Mouse (Mus musculus): ENCODE data around the gene Prr29. TPM values are rescaled to one million over a fixed set of nuclear protein-coding genes. Genes with fewer than 3 reads are reported as not detected.
"Not testable (repeated sequence)": the region's sequence is repeated elsewhere in the genome, so short reads cannot be mapped to it uniquely, and the experiment has no call there.

Gene Prr29
- polyA plus RNA-seq, 1 experiment from 2014 or later = not detected

GRCm38 (mm10) chr11:106387020-106387419 is 21.7 kb downstream of the Prr29 start:
- H3K9me3 ChIP-seq (ENCODE audit: control insufficient read depth, low read length) = no peaks in the 10 kb centered on the region
- DNase-seq = no peak
- no peak overlapping the region for H3K4me3 ChIP-seq (replicated peaks; ENCODE audit: low read depth, low read length)
- no peak overlapping the region for H3K27ac ChIP-seq (replicated peaks; ENCODE audit: low read depth, low read length)
- no peak overlapping the region for H3K9ac ChIP-seq (replicated peaks; ENCODE audit: low read length)
- H3K4me2 ChIP-seq (ENCODE audit: low read length) = no peak overlapping the region
- no peaks in the 10 kb centered on the region for H3K4me1 ChIP-seq (ENCODE audit: control insufficient read depth, insufficient read depth, low read length)
- no peaks in the 10 kb centered on the region for H3K27me3 ChIP-seq (ENCODE audit: control insufficient read depth, insufficient read depth, low read length)
- no peak for ATAC-seq (ENCODE audit: low FRiP score, low TSS enrichment)
- no peaks in the 10 kb centered on the region for H3K36me3 ChIP-seq (ENCODE audit: control insufficient read depth, insufficient read depth, low read length)
- WGBS = 89% methylated on average over 6 of the region's 6 CpGs

DNA sequence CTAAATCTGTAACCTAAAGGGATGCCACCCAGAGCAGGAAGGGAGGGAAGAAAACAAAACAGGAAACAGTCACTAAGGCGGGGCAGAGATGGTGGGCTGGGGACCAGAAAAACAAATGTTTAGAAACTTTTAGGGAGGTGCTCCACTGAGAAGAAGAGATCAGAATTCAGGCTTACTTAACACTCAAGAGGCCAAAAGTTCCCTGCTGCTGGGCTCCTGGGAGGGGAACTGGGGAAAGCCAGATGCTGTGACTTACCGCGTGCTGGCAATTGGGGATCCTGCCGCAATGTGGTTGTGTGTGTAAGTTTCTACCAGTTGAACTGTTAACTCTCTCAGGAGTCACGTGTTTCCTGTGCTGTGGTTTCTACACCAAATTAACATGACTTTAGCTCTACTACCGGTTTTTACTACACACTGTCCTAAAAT is 22.5 kb downstream of the Prr29 start, which contains the start of gene Icam2:
Gene Icam2, minus strand, starts transcription at position 285 of the 426 bp plus-strand sequence.
- ATAC-seq (ENCODE audit: low FRiP score, low TSS enrichment) (no peak), DNase-seq (no peak)
- Histone ChIP-seq H3K4me3 (replicated peaks; ENCODE audit: low read depth, low read length) (no peak within 1 kb of the TSS), H3K4me2 (ENCODE audit: low read length) (no peak within 1 kb of the TSS), H3K36me3 (ENCODE audit: control insufficient read depth, insufficient read depth, low read length) (no peaks in the 10 kb centered on the region), H3K27ac (replicated peaks; ENCODE audit: low read depth, low read length) (no peak within 1 kb of the TSS), H3K27me3 (ENCODE audit: control insufficient read depth, insufficient read depth, low read length) (no peaks in the 10 kb centered on the region), H3K4me1 (ENCODE audit: control insufficient read depth, insufficient read depth, low read length) (no peaks in the 10 kb centered on the region), H3K9ac (replicated peaks; ENCODE audit: low read length) (no peak within 1 kb of the TSS), H3K9me3 (ENCODE audit: control insufficient read depth, low read length) (no peaks in the 10 kb centered on the region)
- 85% methylated on average over 6 of the region's 6 CpGs for WGBS

DNA sequence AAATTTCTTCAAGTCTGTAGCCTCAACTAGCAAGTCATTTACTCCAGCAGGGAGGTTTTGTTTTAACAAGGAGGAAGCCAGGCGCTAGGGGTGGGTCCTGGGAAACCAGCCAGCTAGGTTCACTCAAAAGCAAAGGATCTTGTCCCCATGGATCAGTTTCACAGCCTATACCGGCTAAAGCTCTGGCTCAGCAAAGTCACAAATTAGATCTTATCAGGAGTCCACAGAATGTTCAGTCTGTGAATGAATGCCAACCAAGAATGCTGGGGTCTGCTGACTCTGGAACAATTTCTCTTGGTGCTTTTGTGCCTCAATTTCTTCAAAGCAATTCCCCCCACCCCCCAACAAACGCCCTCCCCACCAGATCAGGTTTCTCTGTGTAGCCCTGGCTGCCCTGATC is 24.3 kb downstream of the Prr29 start:
- Histone ChIP-seq H3K4me3 (replicated peaks; ENCODE audit: low read depth, low read length) (no peak overlapping the region), H3K9me3 (ENCODE audit: control insufficient read depth, low read length) (no peaks in the 10 kb centered on the region), H3K27ac (replicated peaks; ENCODE audit: low read depth, low read length) (no peak overlapping the region), H3K9ac (replicated peaks; ENCODE audit: low read length) (no peak overlapping the region), H3K4me1 (ENCODE audit: control insufficient read depth, insufficient read depth, low read length) (no peaks in the 10 kb centered on the region), H3K4me2 (ENCODE audit: low read length) (no peak overlapping the region), H3K36me3 (ENCODE audit: control insufficient read depth, insufficient read depth, low read length) (no peaks in the 10 kb centered on the region), H3K27me3 (ENCODE audit: control insufficient read depth, insufficient read depth, low read length) (no peaks in the 10 kb centered on the region)
- 38% methylated on average over 3 of the region's 3 CpGs for WGBS
- DNase-seq (no peak), ATAC-seq (ENCODE audit: low FRiP score, low TSS enrichment) (no peak)

DNA sequence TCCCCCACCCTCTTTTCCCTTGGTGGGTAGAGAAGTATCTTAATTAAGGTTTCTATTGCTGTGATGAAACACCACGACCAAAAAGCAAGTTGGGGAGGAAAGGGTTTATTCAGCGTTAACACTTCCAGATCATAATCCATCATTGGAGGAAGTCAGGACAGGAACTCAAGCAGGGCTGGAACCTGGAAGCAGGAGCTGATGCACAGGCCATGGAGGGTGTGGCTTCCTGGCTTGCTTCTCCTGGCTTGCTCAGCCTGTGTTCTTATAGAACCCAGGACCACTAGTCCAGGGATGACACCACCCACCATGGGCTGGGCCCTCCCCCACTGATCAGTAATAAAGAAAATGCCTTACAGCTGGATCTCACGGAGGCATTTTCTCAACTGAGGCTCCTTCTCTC is 25.5 kb downstream of the Prr29 start:
- 76% methylated on average over 3 of the region's 3 CpGs for WGBS
- H3K27me3 ChIP-seq (ENCODE audit: control insufficient read depth, insufficient read depth, low read length) = no peaks in the 10 kb centered on the region
- DNase-seq (no peak), ATAC-seq (ENCODE audit: low FRiP score, low TSS enrichment) (no peak)
- no peaks in the 10 kb centered on the region for H3K4me1 ChIP-seq (ENCODE audit: control insufficient read depth, insufficient read depth, low read length)
- no peak overlapping the region for H3K27ac ChIP-seq (replicated peaks; ENCODE audit: low read depth, low read length)
- no peak overlapping the region for H3K4me3 ChIP-seq (replicated peaks; ENCODE audit: low read depth, low read length)
- H3K4me2 ChIP-seq (ENCODE audit: low read length) = no peak overlapping the region
- no peaks in the 10 kb centered on the region for H3K36me3 ChIP-seq (ENCODE audit: control insufficient read depth, insufficient read depth, low read length)
- H3K9ac ChIP-seq (replicated peaks; ENCODE audit: low read length) = no peak overlapping the region
- H3K9me3 ChIP-seq (ENCODE audit: control insufficient read depth, low read length) = no peaks in the 10 kb centered on the region

DNA sequence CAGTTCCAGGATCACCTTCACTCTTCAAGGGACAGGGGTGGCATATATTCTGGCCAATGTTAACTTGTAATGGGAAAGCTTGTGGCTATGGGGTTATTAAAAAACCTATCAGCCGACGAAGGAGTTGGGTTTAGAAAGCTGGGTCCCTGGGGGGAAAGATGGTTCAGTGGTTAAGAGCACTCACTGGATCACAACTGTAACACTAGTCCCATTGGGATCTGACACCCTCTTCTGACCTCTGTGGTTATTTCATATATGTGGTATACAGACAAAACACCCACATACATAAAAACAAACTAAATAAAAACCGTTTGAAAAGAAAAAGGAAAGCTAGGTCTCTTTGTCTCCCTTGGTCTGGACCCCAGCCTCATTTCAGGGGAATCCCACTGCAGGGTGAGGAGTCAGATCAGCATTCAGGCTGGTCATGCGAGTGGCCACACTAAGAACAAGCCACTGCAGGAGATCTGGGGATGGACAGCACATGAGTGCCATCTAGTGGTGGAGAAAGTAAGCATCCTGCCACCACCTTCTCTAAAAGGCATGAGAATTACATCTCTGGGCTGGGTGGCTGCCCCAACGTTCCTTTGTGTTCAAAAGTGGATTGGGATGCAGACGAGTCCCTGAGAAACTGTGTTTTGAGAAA is 26.4 kb downstream of the Prr29 start:
- H3K4me1 ChIP-seq (ENCODE audit: control insufficient read depth, insufficient read depth, low read length) = no peaks in the 10 kb centered on the region
- H3K27ac ChIP-seq (replicated peaks; ENCODE audit: low read depth, low read length) = no peak overlapping the region
- H3K27me3 ChIP-seq (ENCODE audit: control insufficient read depth, insufficient read depth, low read length) = no peaks in the 10 kb centered on the region
- no peak overlapping the region for H3K4me2 ChIP-seq (ENCODE audit: low read length)
- 34% methylated on average over 6 of the region's 6 CpGs for WGBS
- H3K9me3 ChIP-seq (ENCODE audit: control insufficient read depth, low read length) = no peaks in the 10 kb centered on the region
- no peaks in the 10 kb centered on the region for H3K36me3 ChIP-seq (ENCODE audit: control insufficient read depth, insufficient read depth, low read length)
- H3K4me3 ChIP-seq (replicated peaks; ENCODE audit: low read depth, low read length) = no peak overlapping the region
- peak; percentile 90 for DNase-seq
- ATAC-seq (ENCODE audit: low FRiP score, low TSS enrichment) = 0 out of 2 replicates have a peak, but pooled peaks have one; percentile 27
- H3K9ac ChIP-seq (replicated peaks; ENCODE audit: low read length) = no peak overlapping the region

- Histone ChIP-seq H3K36me3 (ENCODE audit: control insufficient read depth, insufficient read depth, low read length) (no peaks in the 10 kb centered on the region), H3K4me1 (ENCODE audit: control insufficient read depth, insufficient read depth, low read length) (no peaks in the 10 kb centered on the region), H3K4me2 (ENCODE audit: low read length) (no peak overlapping the region), H3K27ac (replicated peaks; ENCODE audit: low read depth, low read length) (no peak overlapping the region), H3K9ac (replicated peaks; ENCODE audit: low read length) (no peak overlapping the region), H3K27me3 (ENCODE audit: control insufficient read depth, insufficient read depth, low read length) (no peaks in the 10 kb centered on the region), H3K9me3 (ENCODE audit: control insufficient read depth, low read length) (no peaks in the 10 kb centered on the region), H3K4me3 (replicated peaks; ENCODE audit: low read depth, low read length) (no peak overlapping the region)
- DNase-seq (no peak), ATAC-seq (ENCODE audit: low FRiP score, low TSS enrichment) (no peak)
- WGBS = 71% methylated on average over 7 of the region's 7 CpGs
Observed at GRCm38 (mm10) chr11:106392597-106393330, 27.5 kb downstream of the Prr29 start.

DNA sequence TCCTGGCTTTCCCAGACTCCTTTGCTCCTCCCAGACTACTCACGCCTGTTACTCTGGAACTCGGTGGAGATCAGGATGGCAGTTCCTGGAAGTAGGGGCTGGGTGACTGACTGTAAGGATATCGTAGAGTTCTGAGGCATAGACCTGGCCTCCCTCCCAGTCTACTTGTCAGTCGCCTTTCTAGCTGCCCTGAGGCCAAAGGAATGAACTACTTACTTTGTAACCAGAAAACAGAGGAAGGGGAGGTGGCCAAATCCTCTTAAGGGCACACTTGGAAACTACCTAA is 28.0 kb downstream of the Prr29 start:
- Histone ChIP-seq H3K4me1 (ENCODE audit: control insufficient read depth, insufficient read depth, low read length) (no peaks in the 10 kb centered on the region), H3K9me3 (ENCODE audit: control insufficient read depth, low read length) (no peaks in the 10 kb centered on the region)
- 66% methylated on average over 4 of the region's 4 CpGs for WGBS

DNA sequence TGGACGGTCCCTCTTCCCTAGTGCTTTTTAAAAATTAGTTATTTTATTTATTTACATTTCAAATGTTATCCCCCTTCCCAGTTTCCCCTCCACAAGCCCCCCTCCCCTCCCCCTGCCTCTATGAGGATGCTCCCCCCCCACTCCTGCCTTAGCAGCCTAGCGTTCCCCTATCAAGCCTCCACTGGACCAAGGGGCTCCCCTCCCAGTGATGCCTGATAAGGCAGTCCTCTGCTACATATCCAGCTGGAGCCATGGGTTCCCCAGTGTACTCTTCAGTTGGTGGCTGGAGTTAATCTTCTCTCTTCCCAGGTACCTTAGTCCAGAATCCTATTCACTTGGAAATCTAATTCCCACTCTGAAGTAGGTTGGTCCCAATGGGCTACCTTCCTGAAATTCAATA is 28.8 kb downstream of the Prr29 start:
- not testable (repeated sequence) for ATAC-seq (ENCODE audit: low FRiP score, low TSS enrichment)

More for the DNA sequence above, 28.0 kb downstream of the Prr29 start:
- Histone ChIP-seq H3K36me3 (ENCODE audit: control insufficient read depth, insufficient read depth, low read length) (peaks cover 3% of the 10 kb centered on the region), H3K4me3 (replicated peaks; ENCODE audit: low read depth, low read length) (no peak overlapping the region), H3K27ac (replicated peaks; ENCODE audit: low read depth, low read length) (no peak overlapping the region), H3K9ac (replicated peaks; ENCODE audit: low read length) (no peak overlapping the region), H3K4me2 (ENCODE audit: low read length) (no peak overlapping the region), H3K27me3 (ENCODE audit: control insufficient read depth, insufficient read depth, low read length) (no peaks in the 10 kb centered on the region)
- no peak for ATAC-seq (ENCODE audit: low FRiP score, low TSS enrichment)
- no peak for DNase-seq

GRCm38 (mm10) chr11:106397656-106398055 is 32.4 kb downstream of the Prr29 start:
- peak; percentile 32 for DNase-seq
- H3K9ac ChIP-seq (replicated peaks; ENCODE audit: low read length) = no peak overlapping the region

More for the DNA sequence above, 28.8 kb downstream of the Prr29 start:
- DNase-seq; H3K9ac ChIP-seq (replicated peaks; ENCODE audit: low read length); H3K9me3 ChIP-seq (ENCODE audit: control insufficient read depth, low read length); H3K4me3 ChIP-seq (replicated peaks; ENCODE audit: low read depth, low read length); H3K27ac ChIP-seq (replicated peaks; ENCODE audit: low read depth, low read length); H3K4me2 ChIP-seq (ENCODE audit: low read length); H3K27me3 ChIP-seq (ENCODE audit: control insufficient read depth, insufficient read depth, low read length); H3K4me1 ChIP-seq (ENCODE audit: control insufficient read depth, insufficient read depth, low read length): not testable (repeated sequence)
- WGBS = 100% methylated on average over 2 of the region's 2 CpGs
- peaks cover 11% of the 10 kb centered on the region for H3K36me3 ChIP-seq (ENCODE audit: control insufficient read depth, insufficient read depth, low read length)

More at GRCm38 (mm10) chr11:106397656-106398055, 32.4 kb downstream of the Prr29 start:
- WGBS = 87% methylated on average over 3 of the region's 3 CpGs
- no peak for ATAC-seq (ENCODE audit: low FRiP score, low TSS enrichment)
- no peaks in the 10 kb centered on the region for H3K27me3 ChIP-seq (ENCODE audit: control insufficient read depth, insufficient read depth, low read length)
- no peak overlapping the region for H3K4me3 ChIP-seq (replicated peaks; ENCODE audit: low read depth, low read length)
- H3K36me3 ChIP-seq (ENCODE audit: control insufficient read depth, insufficient read depth, low read length) = peaks cover 40% of the 10 kb centered on the region
- no peak overlapping the region for H3K27ac ChIP-seq (replicated peaks; ENCODE audit: low read depth, low read length)
- H3K9me3 ChIP-seq (ENCODE audit: control insufficient read depth, low read length) = no peaks in the 10 kb centered on the region
- no peak overlapping the region for H3K4me2 ChIP-seq (ENCODE audit: low read length)
- no peaks in the 10 kb centered on the region for H3K4me1 ChIP-seq (ENCODE audit: control insufficient read depth, insufficient read depth, low read length)

Measured in midbrain, embryonic 14.5 days (tissue).